Mouse (Mus musculus) layer of hippocampus, postnatal 36 days (tissue): Measurements from ENCODE around the gene Nxt1. TPM values are rescaled to one million over a fixed set of nuclear protein-coding genes. Genes with fewer than 3 reads are reported as not detected.

Source experiments
- DNase-seq, 2 experiments: peaks; one replicate each; pipeline ENCODE4 v3.0.0; 2022
- total RNA-seq, 2 experiments: library from RNA; stranded (reverse); gene quantifications; 2 replicates each; pipeline ENCODE4 v1.2.3; 2021

The Nxt1 gene
- 10 to 100 TPM; 11.0 to 12.6 TPM for total RNA-seq

DNA sequence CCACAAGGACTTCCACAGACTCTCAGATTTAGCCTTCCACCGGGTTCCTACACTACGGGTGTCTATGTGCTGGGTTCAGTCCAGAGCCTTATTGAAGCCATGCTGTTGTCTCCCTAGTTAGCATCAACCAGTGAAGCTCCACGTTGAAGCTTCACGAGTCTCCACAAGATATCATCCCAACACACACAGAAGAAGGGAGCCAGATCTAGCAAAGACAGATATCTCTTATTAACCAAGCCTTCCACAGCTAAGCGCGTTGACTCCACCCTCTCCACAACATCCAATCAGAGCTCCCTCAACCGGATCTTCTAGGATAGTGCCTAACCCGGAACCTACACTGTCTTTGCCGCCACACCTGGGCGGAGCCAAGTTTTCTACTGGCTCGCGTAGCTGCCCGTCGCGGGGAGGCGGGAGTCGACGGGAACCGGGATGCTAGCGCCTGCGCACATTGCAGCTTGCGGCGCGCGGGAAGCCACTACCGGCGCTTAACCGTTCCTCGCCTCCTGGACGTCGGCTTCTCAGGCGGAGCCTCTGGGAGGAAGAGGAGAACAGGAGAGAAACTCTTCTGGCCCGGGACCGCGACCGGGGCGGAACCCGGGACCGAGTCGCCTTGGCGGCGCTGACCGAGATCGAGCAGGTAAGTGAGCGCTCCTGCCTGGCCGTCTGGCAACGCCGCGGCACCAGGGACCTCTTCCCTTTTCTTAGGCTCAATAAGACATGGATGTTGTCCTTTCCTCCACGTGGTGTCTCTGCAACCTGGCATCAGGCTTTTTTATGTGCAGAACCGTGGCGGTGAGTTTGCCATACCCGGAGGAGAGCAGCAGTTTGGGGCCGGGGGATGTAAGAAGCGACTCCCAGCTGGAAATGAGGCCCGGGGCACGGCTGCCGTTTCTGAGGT is at the start of gene Nxt1:
TSS of gene Nxt1 (plus strand) at position 403 of the 898 bp plus-strand sequence.
- peak; percentile 99 to 100 for DNase-seq

DNA sequence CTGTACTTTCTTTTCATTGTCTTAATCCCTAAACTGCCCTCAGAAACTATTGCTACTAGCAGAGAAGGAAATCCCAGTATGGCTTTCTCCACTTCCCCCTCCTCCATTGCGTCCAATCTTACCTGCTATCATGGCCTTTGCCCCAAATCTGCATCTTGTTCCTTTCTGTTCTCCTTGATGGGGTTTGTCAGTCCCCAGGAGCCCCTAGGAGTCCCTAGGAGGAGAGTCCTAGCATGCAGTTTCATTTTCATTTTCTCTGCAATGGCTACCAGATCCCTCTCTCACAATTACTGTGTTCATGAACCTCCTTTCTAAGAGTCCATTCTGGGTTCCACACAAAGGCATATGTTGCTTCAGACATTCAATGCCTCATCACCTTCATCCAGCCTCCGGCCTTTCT is 49.3 kb upstream of the Nxt1 start:
- DNase-seq: no peak

DNA sequence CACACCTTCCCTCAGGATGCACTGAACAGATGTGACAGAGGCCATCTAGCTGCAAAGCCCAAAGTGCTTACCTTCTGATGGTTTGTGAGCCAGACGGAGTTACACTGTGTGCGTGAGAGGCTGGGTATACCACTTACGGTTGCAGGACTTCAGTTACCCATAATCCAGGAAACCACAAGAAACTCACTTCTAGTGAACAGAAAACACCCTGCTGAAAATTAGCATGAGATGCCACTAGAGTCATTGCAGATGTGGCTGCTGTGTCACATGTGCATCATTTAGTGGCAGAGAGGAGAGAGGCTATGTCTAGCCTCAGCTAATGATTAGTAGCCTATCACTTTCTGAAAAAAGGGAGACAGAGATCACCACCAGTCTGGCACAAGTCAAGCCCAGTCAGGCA is 47.9 kb upstream of the Nxt1 start:
- DNase-seq: no peak

DNA sequence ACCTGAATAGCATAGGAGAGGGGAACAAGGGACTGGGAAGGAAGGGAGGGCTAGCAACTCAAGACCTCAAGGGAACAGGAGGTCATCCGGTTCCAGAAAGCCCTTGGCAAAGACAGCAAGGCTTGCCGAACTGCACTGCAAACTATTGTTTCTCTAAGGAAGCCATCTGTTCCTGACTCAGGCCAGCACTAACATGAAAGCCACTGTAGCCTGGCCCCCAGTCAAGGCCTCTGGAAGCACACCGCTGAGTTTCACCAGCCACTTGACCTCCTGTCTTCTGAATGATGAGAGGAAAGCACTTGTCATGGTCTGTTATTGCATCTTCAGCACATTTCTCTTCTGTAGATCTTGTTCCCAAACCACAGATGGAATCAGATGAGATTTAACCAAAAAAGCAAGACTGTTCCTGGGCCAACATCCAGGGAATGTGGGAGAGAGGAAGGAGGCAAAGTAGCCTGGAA is 45.4 kb upstream of the Nxt1 start:
- peak in 1 of 2 experiments; percentile 21 for DNase-seq

DNA sequence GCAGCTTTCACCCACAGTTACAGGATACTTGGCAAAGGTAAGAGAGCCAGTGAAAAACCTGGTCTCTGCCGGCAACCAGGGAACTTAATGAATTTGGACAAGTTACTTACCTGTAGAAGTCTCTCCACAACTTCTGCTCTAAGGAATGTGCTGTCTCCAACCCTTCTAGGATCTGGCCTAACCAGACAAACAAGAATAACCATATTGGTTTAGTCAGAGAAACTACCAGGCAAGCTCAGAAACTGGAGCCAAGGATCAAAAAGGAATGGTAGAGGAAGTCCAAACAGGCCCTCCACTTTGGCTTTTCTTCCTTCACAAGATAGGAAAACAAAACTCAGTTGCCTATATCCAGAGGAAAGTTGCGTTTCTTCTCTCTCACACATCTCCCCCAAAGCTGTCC is 41.4 kb upstream of the Nxt1 start:
- DNase-seq: no peak

DNA sequence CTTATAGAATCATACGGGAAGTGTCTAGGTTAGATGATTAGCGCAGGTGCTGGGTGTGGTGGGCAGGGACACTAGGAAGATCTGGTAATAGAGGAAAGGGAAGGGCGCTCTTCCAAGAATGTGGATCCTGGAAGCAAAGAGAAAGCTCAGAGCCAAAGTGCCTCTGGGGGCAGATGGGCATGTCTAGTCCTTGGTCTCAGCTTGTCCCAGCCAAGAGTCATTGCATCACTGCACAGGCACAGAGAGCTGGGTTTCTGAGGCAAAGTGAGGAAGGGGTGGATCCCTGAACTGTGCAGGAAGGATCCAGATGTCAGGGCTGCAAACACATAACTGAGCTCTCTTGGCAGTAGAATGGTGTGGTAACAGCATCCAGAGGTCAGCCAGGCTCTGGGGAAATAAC is 40.8 kb upstream of the Nxt1 start:
- no peak for DNase-seq

DNA sequence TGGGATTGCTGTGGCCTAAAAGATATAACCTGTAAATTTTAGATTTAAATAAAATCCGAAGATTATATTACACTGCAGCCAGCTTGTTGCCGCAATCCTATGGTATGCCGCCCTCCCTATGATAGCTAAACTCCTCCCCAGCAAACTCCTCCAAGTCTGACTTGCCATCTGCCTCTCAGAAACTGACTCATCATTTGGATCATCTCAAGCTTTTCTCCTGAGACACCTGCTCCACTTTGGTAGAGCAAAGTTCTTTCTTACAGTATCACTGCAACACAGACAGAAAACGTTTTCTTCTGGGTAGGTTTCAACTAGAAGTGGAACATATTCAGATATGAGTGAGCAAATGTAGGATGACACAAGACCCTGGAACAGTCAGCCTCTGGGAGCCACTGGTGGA is 37.9 kb upstream of the Nxt1 start:
- peak in 1 of 2 experiments; percentile 16 for DNase-seq

DNA sequence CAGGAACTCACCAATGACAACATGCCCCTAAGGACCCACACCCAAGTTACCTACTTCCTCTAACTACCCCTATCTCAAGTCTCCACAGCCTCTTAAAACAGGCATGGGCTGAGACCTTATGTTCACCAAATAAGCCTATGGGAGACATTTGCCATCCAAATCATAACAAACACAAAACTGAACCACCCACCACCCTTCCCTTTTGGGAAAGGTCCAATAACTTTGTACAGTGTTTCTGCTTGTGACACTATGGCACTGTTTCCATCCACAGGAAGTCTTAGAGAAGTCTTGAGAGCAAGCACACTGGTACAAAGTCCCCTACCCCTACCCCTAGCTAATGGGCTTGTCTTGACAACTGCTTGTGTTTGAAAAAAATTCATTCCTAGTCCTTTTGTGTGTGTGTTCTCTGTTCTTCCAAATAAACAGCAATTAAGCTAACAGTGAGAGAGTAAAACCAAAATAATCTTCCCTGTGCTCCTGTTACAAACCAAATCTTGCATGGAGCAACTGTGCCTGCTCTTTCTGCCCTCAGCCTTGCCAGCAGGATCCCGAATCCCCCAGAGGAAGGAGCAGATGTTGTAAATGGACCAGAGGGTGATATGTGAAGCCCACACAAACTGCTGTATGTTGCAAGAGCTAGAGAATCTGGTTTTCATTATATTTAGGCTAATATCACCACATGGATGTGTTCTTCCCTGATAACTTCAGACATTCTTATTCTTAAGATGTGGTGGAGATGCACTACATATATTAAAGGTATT is 29.6 kb upstream of the Nxt1 start:
- no peak for DNase-seq

DNA sequence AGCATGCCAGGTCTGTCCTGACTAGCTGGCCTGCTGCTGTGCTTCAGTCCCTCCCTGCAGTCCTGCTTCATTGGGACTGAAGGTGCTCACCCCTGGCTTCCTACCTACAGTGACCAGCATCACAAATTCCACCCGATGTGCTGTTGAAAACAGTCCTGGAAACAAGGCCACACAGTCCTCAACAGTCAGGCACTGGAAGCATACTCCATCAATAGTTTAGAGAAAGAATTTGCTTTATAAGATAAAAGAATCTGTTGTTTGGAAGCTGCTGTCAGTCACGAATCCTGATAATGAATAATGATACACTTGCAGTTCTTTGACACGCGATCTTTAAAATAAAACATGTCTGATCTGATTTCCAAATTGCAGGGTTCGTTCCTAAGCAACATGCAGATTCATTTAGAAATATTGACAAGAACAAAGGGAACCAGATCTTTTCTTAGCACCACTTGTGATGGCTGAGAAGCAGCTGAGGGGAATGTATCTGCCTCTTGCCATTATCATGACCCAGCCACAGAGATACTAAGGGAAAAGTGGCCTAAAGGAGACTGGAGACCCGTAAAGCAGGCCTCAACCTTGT is 27.9 kb upstream of the Nxt1 start:
- no peak for DNase-seq

DNA sequence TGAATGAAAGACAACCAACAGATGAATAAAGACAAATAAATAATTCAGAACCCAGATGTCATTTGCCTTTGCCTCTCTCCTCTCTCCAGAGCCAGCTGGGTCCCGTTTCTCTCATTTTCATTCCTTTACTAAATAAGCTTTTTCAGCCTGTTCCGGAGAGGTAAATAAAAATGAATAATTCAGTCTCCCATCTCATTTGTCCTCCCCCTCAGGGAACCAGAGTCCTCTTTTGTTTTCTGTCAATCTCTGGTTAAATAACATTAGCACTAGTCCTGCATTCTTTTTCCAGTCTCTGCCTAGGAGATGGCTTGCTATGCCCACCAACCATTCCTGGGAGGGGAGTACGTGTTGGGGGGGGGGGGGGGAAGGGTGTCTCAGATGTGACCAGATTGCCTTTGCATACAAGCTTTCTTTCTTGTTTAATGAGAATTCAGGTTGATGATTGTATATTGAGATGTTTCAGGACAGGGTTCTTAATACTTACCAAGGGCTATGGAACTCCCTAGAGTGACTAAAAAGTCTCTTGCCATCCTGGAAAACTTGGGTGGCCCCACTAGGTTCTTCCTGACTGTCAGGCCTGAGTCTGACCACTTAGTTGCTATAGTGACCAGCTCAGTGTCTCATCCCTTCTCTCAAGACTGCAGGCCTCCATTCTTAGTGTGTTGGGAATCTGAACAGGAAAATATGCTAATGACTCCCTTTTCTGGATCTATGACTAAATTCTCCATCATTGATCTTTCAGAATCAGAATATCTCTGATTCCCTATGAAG is 21.6 kb upstream of the Nxt1 start:
- no peak for DNase-seq

DNA sequence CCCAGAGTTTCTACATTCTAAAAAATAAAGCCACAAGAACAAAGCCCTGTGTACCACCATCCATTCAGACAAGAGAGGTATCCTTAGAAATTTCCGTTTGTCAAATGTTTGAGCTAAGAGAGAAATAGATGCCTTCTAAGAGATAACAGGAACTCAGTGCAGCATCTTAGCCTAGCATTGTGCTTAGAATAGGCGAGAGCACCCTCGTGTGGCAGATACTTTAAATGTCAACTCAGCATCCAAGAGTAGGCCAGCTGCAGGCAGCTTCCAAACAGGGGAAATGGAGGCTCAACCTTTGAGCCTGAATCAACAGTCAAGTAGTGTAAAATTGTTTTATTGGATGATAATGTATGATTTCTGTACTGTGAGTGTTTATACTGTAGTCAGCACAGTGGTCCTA is 17.4 kb upstream of the Nxt1 start:
- DNase-seq: peak; percentile 58 to 60

DNA sequence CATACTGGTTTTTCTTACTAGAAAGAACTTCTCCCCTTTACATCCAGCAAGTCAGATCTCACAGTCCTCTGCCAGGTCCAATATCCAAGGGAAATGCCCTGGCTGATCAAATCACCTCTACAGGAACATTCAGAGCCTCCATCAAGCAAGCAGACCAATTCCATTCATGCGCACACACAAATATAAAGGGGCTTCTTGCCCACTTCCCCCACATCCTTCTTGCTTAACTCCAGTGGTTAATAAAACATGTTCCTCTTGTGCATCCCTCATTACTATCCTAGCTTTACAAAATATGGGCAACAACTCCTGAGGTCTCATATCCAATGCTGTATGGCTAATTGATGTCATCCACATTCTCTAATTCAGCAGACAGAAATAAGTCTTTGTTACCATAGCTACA is 8.9 kb upstream of the Nxt1 start:
- DNase-seq: no peak

DNA sequence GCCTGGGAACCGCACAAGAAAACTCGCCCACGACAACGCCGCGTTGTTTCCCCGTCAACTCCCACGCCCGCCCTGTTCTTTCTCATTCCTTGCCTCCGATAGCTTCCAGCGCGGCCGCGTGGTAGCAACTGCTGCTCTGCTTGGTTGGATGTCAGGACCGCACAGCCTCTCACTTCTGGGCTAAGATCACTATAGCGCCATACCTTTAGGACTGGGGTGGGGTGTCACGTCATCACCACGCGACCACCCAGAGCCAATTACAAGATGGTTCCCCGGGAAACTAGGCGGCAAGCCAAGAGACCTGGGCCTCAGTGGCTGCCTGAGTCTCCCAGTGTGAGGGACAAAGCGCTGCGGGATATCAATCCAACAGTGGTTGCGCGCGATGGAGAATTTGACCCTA is 5.4 kb downstream of the Nxt1 start:
- DNase-seq: peak; percentile 75 to 83

DNA sequence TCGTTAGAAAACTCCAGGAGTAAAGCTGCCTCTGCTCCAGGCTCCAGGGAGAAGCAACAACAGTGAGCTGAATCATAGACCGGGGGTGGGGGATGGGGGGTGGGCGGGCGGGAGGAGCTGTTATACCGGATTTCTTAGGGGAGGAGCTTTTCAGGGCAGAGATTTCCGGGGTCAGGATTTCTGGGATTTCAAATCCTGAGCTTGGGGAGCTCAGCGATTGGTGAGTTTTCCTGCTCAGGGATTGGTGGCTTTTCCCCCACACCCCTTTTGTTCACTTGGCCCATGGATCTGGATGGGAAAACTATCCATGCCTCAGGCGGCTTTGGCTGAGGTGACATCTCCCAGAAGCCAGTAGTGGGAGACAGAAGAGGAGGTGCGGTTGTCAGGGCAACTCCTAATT is 6.9 kb downstream of the Nxt1 start:
- peak; percentile 16 to 42 for DNase-seq

DNA sequence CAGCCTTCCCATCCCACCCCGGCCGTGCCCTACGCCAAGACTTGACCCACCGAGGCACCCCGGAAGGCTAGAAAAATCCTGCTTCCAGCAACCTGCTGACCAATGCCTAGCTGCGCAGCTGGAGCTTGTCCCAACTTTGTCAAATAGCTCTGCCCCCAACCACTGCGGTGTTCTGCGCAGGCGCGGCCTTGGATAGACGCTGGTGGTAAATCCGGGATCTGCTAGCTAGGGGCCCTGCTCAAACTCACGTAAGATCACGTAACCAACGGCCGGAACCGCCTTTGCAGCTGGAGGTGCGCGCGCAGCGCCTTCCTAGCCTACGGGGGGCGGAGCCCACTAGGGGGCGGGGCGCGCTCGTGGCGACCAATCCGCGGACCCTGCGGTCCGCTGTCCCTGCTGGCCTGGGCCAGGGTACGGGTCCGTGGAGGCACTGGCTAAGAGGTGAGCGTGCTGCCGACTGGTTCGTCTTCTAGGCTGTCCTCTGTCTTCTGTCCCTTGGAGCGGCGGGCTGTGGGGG is 8.4 kb downstream of the Nxt1 start, which contains the start of gene Gzf1:
TSS of gene Gzf1 (plus strand) at position 249 of the 517 bp plus-strand sequence.
- peak; percentile 98 to 99 for DNase-seq

DNA sequence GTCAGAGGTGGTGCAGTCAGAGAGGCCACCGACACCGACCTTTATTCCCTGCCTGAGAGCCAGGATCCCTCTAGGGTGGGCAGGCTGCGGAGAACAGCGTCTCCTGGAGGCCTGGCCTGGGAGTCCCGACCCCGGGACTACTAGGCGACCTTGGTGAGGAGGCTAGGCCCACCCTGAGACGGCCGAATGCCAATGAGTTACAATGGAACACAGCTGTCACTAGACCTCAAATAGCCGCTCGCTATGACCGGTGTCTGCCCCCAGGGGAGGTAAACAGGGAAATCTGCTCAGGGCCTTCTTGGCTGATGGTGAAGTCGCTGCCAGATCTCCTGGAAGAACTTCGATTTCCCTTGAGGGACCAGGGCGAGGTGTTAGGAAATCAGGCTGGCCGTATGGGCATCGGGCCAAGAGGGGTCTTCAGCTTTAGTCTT is 9.1 kb downstream of the Nxt1 start:
- peak in 1 of 2 experiments; percentile 14 for DNase-seq

DNA sequence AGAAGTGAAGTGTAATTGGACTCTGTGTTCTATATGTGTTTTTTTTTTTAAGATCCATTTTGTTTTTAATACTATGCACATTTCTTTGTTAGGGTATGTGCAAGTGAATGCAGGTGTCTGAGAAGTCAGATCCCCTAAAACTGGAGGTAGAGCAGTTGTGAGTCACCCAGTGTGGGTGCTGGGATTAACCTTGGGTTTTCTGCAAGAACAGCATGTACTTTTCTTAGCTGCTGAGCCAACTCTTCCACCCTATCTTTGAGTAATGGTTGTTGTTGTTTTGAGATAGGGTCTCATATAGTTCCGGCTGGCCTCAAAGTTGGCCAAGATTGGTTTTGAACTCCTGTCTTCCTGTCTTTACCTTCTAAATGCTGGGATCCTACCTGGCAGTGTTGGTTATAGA is 10.6 kb downstream of the Nxt1 start:
- DNase-seq: no peak

DNA sequence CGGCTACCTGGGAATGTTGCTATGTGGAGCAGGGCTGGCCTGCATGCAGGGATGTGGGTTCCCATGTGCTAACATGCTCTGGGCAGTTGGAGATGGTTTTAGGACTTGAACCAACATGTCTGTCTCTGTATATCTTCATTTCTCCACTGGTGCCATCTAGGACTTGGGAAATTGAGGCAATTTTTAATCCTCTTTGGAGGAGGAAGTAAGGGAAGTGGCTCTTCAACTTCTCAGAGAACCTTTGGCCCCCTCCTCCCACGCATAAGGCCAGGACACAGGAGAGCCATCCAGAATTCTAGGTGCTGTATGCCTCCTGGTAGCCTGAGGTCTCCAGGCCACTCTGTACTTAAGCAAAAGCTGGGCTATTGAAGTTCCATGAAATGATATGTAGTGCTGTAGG is 12.6 kb downstream of the Nxt1 start:
- no peak for DNase-seq

DNA sequence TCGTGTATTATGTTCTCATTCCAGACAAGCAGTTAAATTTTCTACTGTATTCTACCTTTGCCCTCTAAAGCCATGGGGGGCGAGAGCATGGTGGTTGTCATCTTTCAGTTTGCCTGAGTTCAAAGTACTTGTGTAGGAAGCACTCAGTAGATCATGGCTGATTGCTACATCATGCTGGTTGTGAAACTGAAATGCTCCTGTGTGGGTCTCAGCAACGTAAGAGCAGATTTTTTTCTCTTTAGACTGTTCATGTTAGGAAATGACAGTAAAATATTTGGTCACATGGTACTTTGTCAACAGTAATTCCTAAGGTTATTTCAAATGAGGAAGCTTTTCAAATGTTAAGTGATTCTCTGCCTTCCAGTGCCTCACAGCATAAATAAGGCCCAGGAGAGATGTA is 13.3 kb downstream of the Nxt1 start:
- DNase-seq: no peak

DNA sequence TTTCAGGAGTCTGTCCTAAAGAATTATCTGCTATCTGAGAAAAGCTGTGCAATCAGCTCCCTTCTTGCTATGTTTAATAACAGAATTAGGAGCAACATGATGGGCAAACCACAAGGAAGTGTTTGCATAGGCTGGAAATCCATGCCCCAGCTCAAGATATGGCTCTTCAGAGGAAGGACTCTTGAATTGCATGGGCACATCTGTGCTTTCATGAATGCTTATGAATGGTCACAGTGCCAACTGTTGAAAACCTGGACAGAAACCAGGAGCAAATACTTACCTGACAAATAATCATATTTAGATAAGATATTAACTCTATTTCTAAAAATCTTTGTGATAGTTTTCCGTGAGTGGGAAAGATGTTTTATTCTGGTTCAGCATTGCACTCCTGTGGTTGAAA is 14.5 kb downstream of the Nxt1 start:
- no peak for DNase-seq

DNA sequence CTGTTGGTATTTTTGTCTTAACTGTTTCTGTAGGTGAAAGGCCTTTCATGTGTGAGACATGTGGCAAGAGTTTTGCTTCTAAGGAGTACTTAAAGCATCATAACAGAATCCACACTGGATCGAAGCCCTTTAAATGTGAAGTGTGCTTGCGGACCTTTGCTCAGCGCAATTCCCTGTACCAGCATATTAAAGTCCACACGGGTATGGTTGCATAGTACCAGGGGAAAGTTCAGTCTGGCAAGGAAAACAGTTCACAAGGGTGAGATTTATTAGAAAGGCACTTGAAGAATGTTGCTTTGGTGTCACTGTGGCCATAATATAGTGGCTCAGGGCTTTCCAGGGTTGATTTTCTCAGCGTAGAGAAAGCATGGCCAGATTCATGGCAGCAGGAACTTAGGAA is 15.6 kb downstream of the Nxt1 start:
- DNase-seq: no peak
